Mouse (Mus musculus) small intestine, adult 2 months (tissue): Measurements from ENCODE around the gene Pex12. TPM values are rescaled to one million over a fixed set of nuclear protein-coding genes. Genes with fewer than 3 reads are reported as not detected.

Experiments used
- H3K27ac ChIP-seq: fragments of 200-500 bp; 2 replicates; pipeline ENCODE4 v1.5.1; 2012; ENCODE audit warnings: low read depth, low read length, control low read depth, inconsistent platforms; ENCODE audit not compliant: insufficient read depth
- H3K27me3 ChIP-seq: fragments of 200-500 bp; 2 replicates; pipeline ENCODE4 v1.6.1; 2012; ENCODE audit warnings: mild to moderate bottlenecking, moderate library complexity, low read length, inconsistent platforms; ENCODE audit not compliant: control insufficient read depth, insufficient read depth
- H3K36me3 ChIP-seq: fragments of 200-500 bp; 2 replicates; pipeline ENCODE4 v1.6.1; 2012; ENCODE audit warnings: mild to moderate bottlenecking, low read length, control low read depth, inconsistent platforms; ENCODE audit not compliant: control insufficient read depth, insufficient read depth
- H3K4me1 ChIP-seq: fragments of 200-500 bp; 2 replicates; pipeline ENCODE4 v1.6.1; 2012; ENCODE audit warnings: low read length, inconsistent platforms, mixed read lengths; ENCODE audit not compliant: control insufficient read depth, insufficient read depth, insufficient read length
- H3K4me3 ChIP-seq: fragments of 200-500 bp; 2 replicates; pipeline ENCODE4 v1.5.1; 2012; ENCODE audit warnings: low read depth, mild to moderate bottlenecking, control low read depth, inconsistent platforms, low read length, moderate library complexity
- CTCF ChIP-seq: fragments of 200-500 bp; IDR thresholded peaks from 2 replicates; pipeline ENCODE4 v1.5.1; 2012; ENCODE audit warnings: low read depth, mild to moderate bottlenecking, control low read depth, inconsistent platforms, low read length, moderate library complexity, mixed read lengths; ENCODE audit not compliant: insufficient replicate concordance, insufficient read length; ENCODE audit errors: extremely low read depth
- POLR2A ChIP-seq: fragments of 200-500 bp; IDR thresholded peaks from 2 replicates; pipeline ENCODE4 v1.6.1; 2012; ENCODE audit warnings: low read depth, mild to moderate bottlenecking, control low read depth, inconsistent platforms, low read length, moderate library complexity
- WGBS: fragments of 180-500 bp; shearing (Covaris S2); methylation state at CpG from one replicate; pipeline ENCODE4 v1.1.7; 2018; 5-methylcytosine and 5-hydroxymethylcytosine counted together
- polyA plus RNA-seq: library from polyadenylated mRNA; depleted of rRNA; stranded (reverse); fragments of >200 nt; gene quantifications from 2 replicates; pipeline ENCODE4 v1.2.3, GENCODE M21; 2012

Gene Pex12
- polyA plus RNA-seq, 1 experiment, result 3.8 TPM

DNA sequence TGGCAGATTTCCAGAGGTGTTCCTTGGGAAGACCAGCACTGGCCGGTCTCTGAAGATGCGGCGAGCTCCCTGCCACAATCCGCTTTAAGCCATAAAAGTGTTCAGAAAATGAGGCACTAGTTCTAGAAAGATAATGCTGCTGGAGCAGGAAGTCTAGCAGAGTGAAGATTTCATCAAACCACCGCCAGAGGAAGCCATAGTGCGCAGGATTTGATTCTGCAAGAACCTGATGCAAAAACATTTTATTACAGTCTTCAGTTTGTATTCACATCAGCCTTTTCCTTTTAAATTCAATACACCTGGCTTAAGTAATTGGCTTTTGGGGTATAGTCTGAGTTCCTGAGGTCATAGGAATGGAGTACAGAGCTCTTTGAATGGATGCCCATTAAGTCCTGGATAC, 4.6 kb downstream of the Pex12 start:
- Histone ChIP-seq H3K27ac (no peak overlapping the region), H3K36me3 (peaks cover 11% of the 10 kb centered on the region), H3K4me3 (peak overlapping the region; percentile 16; the same call in 1 of the 2 replicates), H3K27me3 (no peaks in the 10 kb centered on the region), H3K4me1 (peaks cover 4% of the 10 kb centered on the region)
- TF ChIP-seq POLR2A, result no peak
- TF ChIP-seq CTCF, result no peak
- 41% methylated on average over 6 of the region's 6 CpGs for WGBS

DNA sequence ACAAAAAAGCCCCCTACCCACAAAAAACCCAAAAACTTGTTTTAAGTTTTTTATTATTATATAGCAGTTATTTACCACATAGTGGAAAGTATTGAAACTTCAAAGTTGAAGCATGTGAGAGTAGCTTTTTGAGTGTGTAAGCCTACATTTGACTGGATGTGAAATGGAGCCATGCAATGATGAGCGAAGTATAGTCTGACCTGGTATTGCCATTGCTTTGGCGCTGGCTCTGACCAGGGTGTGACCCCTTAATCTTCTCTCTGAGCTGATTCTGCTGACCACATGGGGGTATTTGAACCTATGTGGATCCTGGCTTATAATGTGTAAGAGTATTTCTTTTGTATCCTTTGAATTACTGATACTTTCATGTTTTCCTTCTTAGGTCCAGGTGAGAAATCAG, 8.3 kb downstream of the Pex12 start:
- Histone ChIP-seq H3K4me1 (peaks cover 4% of the 10 kb centered on the region; the same call in 1 of the 2 replicates), H3K4me3 (no peak overlapping the region), H3K27me3 (no peaks in the 10 kb centered on the region), H3K36me3 (peaks cover 11% of the 10 kb centered on the region), H3K27ac (no peak overlapping the region)
- 89% methylated on average over 2 of the region's 2 CpGs for WGBS
- TF ChIP-seq POLR2A (no peak), CTCF (no peak)

DNA sequence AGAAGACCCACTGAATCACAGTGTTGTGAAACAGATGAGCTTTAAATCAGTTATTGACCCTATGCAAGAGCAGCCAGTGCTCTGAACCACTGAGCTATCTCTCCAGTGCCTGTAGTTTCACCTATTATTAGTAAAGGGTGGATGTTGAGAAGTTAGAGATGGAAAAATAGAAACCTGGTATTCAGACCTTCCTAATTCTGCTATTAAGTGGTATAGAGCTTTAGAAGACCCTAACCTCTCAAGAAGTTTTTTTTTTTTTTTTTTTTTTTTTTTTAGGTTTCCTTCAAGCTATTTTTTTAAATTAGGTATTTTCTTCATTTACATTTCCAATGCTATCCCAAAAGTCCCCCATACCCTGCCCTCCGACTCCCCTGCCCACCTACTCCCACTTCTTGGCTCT, 9.2 kb downstream of the Pex12 start:
- TF ChIP-seq POLR2A (no peak), CTCF (no peak)
- Histone ChIP-seq H3K36me3 (peaks cover 11% of the 10 kb centered on the region), H3K27ac (no peak overlapping the region), H3K4me1 (peaks cover 4% of the 10 kb centered on the region; the same call in 1 of the 2 replicates), H3K4me3 (no peak overlapping the region), H3K27me3 (no peaks in the 10 kb centered on the region)
- WGBS, result 83% methylated on average over 1 of the region's 1 CpGs

DNA sequence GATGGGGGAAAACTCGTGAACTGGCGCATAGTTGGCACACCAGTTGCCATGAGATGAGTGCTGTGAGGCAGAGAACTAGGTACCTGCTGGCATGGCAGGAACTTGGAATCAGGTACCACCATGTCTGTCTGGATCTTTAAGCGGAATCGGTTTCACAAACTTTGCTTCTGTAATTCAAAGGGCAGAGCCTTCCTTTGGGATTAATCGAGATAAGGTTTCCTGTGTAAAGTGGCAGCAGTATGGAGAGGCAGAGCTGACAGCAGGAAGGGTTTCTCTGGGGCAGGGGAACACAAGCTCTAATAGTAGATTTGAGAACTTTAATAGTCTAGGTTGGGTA, 10.2 kb downstream of the Pex12 start:
- TF ChIP-seq POLR2A (no peak), CTCF (no peak)
- H3K4me1 ChIP-seq, result no peaks in the 10 kb centered on the region
- H3K27ac ChIP-seq, result peak overlapping the region; percentile 25; the same call in 1 of the 2 replicates
- peaks cover 11% of the 10 kb centered on the region for H3K36me3 ChIP-seq
- under 1% methylated on average over 5 of the region's 5 CpGs for whole genome bisulfite sequencing
- H3K4me3 ChIP-seq, result peak overlapping the region; percentile 89
- H3K27me3 ChIP-seq, result no peaks in the 10 kb centered on the region

DNA sequence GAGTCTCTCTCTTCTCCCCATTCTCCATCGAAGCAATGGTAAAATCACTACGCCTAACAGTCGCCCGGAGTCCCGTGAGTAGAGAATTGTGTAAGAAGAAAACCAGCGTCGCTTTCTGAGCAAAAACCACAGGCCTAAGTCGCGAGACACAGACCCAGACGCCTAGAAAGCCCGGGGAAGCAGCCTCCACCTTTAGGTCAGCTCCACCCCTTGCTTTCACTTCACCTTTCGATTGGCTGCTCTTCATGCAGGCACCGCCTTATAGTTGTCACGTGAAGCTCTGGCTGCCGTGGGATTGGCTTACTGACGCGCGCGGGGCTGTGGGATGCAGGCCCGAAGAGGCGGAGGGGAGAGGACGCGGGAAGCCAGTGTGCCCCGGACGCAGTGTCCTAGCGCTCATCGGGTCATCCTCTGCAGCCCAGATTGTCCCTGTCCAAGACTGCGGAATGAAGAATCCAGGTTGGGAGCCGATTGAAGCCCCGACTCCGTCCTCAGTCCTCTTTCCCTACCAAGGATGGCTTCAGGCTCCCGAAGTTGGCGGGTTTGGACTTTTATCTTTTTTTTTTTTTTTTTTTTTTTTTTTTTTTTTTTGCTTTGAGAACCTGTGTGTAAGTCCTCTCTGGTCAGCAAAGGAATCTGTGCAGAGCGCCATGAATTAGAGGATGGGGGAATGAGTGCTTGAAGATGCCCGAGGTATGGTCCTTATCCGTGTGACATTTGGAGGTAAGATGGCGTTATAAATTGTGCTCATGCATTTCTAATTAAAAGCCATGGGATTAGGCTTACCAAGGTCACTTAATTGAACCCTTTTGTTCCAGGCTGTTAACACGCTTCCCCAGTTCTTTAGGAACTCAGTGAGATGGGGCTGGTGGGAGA, 10.8 kb downstream of the Pex12 start:
- WGBS, result 0% methylated on average over 38 of the region's 38 CpGs

DNA sequence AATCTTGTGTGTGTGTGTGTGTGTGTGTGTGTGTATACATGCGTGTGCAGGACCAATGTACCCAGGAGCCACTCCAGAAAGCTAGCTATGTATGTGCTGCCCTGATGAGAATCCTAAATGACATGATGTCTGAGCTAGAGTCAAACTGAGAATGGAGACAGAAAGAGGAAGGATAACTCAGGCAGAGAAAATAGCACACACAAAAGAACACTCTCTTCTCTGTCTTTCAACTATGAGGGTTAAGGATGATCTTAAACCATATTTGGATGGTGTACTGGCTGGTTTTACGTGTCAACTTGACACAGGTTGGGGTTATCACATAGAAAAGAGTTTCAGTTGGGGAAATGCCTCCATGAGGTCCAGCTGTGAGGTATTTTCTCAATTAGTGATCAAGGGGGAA, 12.8 kb downstream of the Pex12 start:
- H3K4me1 ChIP-seq, result no peaks in the 10 kb centered on the region
- no peaks in the 10 kb centered on the region; the same call in 1 of the 2 replicates for H3K27me3 ChIP-seq
- no peak overlapping the region for H3K27ac ChIP-seq
- WGBS, result 92% methylated on average over 2 of the region's 2 CpGs
- TF ChIP-seq POLR2A (no peak), CTCF (no peak)
- H3K36me3 ChIP-seq, result no peaks in the 10 kb centered on the region
- no peak overlapping the region for H3K4me3 ChIP-seq

More for the DNA sequence above, 10.8 kb downstream of the Pex12 start:
- peak overlapping the region; percentile 89 for H3K4me3 ChIP-seq
- H3K4me1 ChIP-seq, result no peaks in the 10 kb centered on the region
- peaks cover 10% of the 10 kb centered on the region for H3K36me3 ChIP-seq
- H3K27ac ChIP-seq, result peak overlapping the region; percentile 42; the same call in 1 of the 2 replicates
- TF ChIP-seq CTCF (no peak), POLR2A (peak; percentile 82)
- no peaks in the 10 kb centered on the region for H3K27me3 ChIP-seq

DNA sequence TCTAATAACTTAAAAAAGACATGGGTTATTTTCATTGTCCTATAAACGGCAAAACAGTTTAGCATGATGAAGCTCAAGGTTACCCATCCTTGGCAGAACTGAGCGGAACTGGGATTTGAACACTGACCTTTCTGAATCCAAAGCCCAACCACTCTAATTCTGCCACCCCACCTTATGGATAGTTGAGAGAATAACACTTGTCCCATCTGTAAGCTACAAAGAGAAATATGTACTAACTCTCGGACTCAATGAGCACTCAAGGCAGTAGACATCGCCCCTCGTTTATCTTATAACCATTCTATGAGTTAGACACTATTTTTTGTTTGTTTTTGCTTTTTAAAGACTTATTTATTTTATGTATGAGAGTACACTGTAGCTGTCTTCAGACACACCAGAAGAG, 13.3 kb downstream of the Pex12 start:
- H3K27me3 ChIP-seq, result no peaks in the 10 kb centered on the region; the same call in 1 of the 2 replicates
- H3K4me1 ChIP-seq, result no peaks in the 10 kb centered on the region
- H3K36me3 ChIP-seq, result no peaks in the 10 kb centered on the region
- H3K27ac ChIP-seq, result no peak overlapping the region
- WGBS, result 87% methylated on average over 5 of the region's 5 CpGs
- H3K4me3 ChIP-seq, result no peak overlapping the region
- TF ChIP-seq POLR2A, result no peak
- TF ChIP-seq CTCF, result no peak

DNA sequence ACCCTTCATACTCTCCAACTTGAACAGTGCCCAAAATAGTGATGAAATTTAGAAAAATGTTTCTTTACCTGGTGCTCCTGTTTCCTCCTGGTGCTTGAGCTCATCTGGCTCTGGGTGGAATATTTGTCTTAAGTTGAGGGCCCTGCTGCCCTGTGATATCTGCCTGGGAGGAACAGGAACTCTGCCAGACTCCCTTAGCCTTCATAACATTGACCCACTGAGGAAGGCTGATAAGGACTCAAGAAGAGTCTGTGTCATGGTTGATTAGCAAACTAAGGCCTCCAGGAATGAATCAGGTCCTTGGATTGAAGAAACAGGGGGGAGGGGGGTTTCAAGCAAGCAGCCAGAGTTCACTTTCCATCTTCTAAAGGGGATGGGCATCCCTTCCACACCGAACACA, 15.8 kb downstream of the Pex12 start, which contains the start of gene Slfn14:
Slfn14 (minus strand) TSS at position 161 of the 400 bp plus-strand sequence.
- Histone ChIP-seq H3K27ac (no peak within 1 kb of the TSS), H3K36me3 (no peaks in the 10 kb centered on the region), H3K27me3 (no peaks in the 10 kb centered on the region; the same call in 1 of the 2 replicates), H3K4me3 (no peak within 1 kb of the TSS), H3K4me1 (no peaks in the 10 kb centered on the region)
- TF ChIP-seq POLR2A (no peak), CTCF (no peak)
- WGBS, result 87% methylated on average over 1 of the region's 1 CpGs
